ENCODE assay signal across 1 mouse cellular context in the genomic region with DNA sequence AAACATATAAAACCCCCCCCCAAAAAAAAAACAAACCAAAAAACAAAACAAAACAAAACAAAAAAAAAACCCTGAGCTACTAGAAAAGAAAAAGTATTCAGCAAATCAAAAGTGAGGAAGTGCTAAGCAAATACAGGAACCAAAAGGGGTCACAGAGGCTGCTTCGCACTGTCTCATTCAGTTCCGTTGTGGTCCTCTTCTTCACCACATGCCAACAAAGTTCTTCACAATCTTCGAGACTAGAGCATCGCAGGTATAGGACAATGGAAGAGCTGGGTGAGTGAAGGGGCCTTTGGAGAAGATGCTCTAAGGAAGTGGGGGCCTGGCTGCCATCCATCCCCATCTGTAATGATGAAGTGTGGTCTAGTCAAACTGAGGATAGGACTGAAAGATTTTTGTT.
TF ChIP-seq lines count a peak whose summit lies in the region.

No protein-coding gene starts in this region.

TF ChIP-seq in CH12.LX, 34 proteins besides CTCF, POLR2A, EP300 and RAD21:
- TF ChIP-seq UBTF (IDR thresholded peaks at IDR 0.05; ENCODE audit: low read depth, low read length): no peak
- no peak for TF ChIP-seq JUN (IDR thresholded peaks at IDR 0.05; ENCODE audit: insufficient read depth, low read depth, low read length)
- TF ChIP-seq MAX (IDR thresholded peaks at IDR 0.05; ENCODE audit: low read length): peak; percentile 51; the same call in 1 of the 2 replicates
- TF ChIP-seq POLR2AphosphoS2 (IDR thresholded peaks at IDR 0.05; ENCODE audit: low read depth, low read length): no peak
- TF ChIP-seq ZNF384 (IDR thresholded peaks at IDR 0.05; ENCODE audit: low read depth, low read length): peak; percentile 67; the same call in 1 of the 2 replicates
- no peak; the same call in 1 of the 2 replicates for TF ChIP-seq ETS1 (conservative IDR thresholded peaks at IDR 0.05; ENCODE audit: low read depth, low read length)
- TF ChIP-seq E2F4 (IDR thresholded peaks at IDR 0.05; ENCODE audit: insufficient replicate concordance, low read depth, low read length): no peak
- TF ChIP-seq SMC3 (IDR thresholded peaks at IDR 0.05; ENCODE audit: low read depth, low read length): no peak
- TF ChIP-seq HCFC1 (IDR thresholded peaks at IDR 0.05; ENCODE audit: low read depth, low read length): no peak
- TF ChIP-seq CHD2 (IDR thresholded peaks at IDR 0.05; ENCODE audit: low read length): no peak
- peak; percentile 76 for TF ChIP-seq SIN3A (IDR thresholded peaks at IDR 0.05; ENCODE audit: low read length)
- TF ChIP-seq GABPA (IDR thresholded peaks at IDR 0.05; ENCODE audit: insufficient replicate concordance, low read depth, low read length): no peak
- no peak for TF ChIP-seq ZMIZ1 (IDR thresholded peaks at IDR 0.05; ENCODE audit: low read depth, low read length)
- TF ChIP-seq ELF1 (IDR thresholded peaks at IDR 0.05; ENCODE audit: low read depth, low read length): peak; percentile 66; the same call in 1 of the 2 replicates
- TF ChIP-seq TCF12 (IDR thresholded peaks at IDR 0.05; ENCODE audit: low read depth, low read length): peak; percentile 38; the same call in 1 of the 2 replicates
- no peak for TF ChIP-seq MAFK (IDR thresholded peaks at IDR 0.05; ENCODE audit: insufficient replicate concordance, low read length)
- no peak for TF ChIP-seq MAZ (IDR thresholded peaks at IDR 0.05; ENCODE audit: low read depth, low read length)
- no peak for TF ChIP-seq USF1 (IDR thresholded peaks at IDR 0.05; ENCODE audit: low read depth, low read length)
- TF ChIP-seq RCOR1 (conservative IDR thresholded peaks at IDR 0.05; ENCODE audit: low read depth, low read length): no peak
- no peak; the same call in 1 of the 2 replicates for TF ChIP-seq MEF2A (IDR thresholded peaks at IDR 0.05; ENCODE audit: borderline replicate concordance, low read depth, low read length)
- TF ChIP-seq USF2 (conservative IDR thresholded peaks at IDR 0.05; ENCODE audit: low read depth, low read length): no peak
- 0 out of 2 replicates have a peak, but pooled peaks have one; percentile 3 for TF ChIP-seq CHD1 (IDR thresholded peaks at IDR 0.05; ENCODE audit: low read depth, low read length)
- no peak for TF ChIP-seq KAT2A (IDR thresholded peaks at IDR 0.05; ENCODE audit: insufficient replicate concordance, low read length)
- TF ChIP-seq ZKSCAN1 (IDR thresholded peaks at IDR 0.05; ENCODE audit: borderline replicate concordance, low read depth, low read length): no peak
- no peak for TF ChIP-seq ZC3H11A (IDR thresholded peaks at IDR 0.05; ENCODE audit: low read depth, low read length)
- no peak for TF ChIP-seq IRF4 (IDR thresholded peaks at IDR 0.05; ENCODE audit: low read depth, low read length)
- peak; percentile 23; the same call in 1 of the 2 replicates for TF ChIP-seq MXI1 (IDR thresholded peaks at IDR 0.05; ENCODE audit: low read depth, low read length)
- no peak for TF ChIP-seq JUND (conservative IDR thresholded peaks at IDR 0.05; ENCODE audit: low read depth, low read length)
- peak; percentile 79 for TF ChIP-seq TBP (conservative IDR thresholded peaks at IDR 0.05; ENCODE audit: low read depth, low read length)
- peak; percentile 32; the same call in 1 of the 2 replicates for TF ChIP-seq BHLHE40 (IDR thresholded peaks at IDR 0.05; ENCODE audit: low read depth, low read length)
- no peak for TF ChIP-seq NRF1 (IDR thresholded peaks at IDR 0.05; ENCODE audit: low read depth, low read length)
- TF ChIP-seq NELFE (IDR thresholded peaks at IDR 0.05; ENCODE audit: low read depth, low read length): 0 out of 2 replicates have a peak, but pooled peaks have one; percentile 11
- TF ChIP-seq PAX5 (IDR thresholded peaks at IDR 0.05; ENCODE audit: low read length): no peak
- no peak for TF ChIP-seq MYC (IDR thresholded peaks at IDR 0.05; ENCODE audit: low read depth, low read length)
